Mouse (Mus musculus) yolk sac, embryonic 10.5 days (tissue): Measurements from ENCODE around the gene Vmn1r89.

ENCODE experiments used
- DNase-seq: peaks from one replicate; pipeline ENCODE4 v3.0.0-alpha.2; 2017; ENCODE audit warnings: low spot score

Vmn1r89 gene

GRCm38 (mm10) chr7:13212720-13213119, at the start of gene Vmn1r89:
Vmn1r89 (plus strand) TSS chr7:13213020.
- no peak for DNase-seq

GRCm38 (mm10) chr7:13260746-13261700, 48.2 kb downstream of the Vmn1r89 start:
- no peak for DNase-seq

- DNase-seq = no peak
Observed at GRCm38 (mm10) chr7:13263851-13264250, 51.0 kb downstream of the Vmn1r89 start.

GRCm38 (mm10) chr7:13264396-13264795, 51.6 kb downstream of the Vmn1r89 start:
- no peak for DNase-seq

GRCm38 (mm10) chr7:13268749-13269260, 56.0 kb downstream of the Vmn1r89 start:
- no peak for DNase-seq

- DNase-seq = no peak
Observed at GRCm38 (mm10) chr7:13269394-13269793, 56.6 kb downstream of the Vmn1r89 start.
